Mouse (Mus musculus) mature B cell (primary cell): ENCODE measurements around the gene Tcam1.

Experiments used
- in situ Hi-C: fragments of 300-500 bp; cut with MboI; formaldehyde crosslinking; loops from 2 replicates; pipeline ENCODE4 v1.14.3; 2019

The Tcam1 gene

GRCm38 (mm10) chr11:106273311-106273684 lies 3.2 kb upstream of the Tcam1 start:
- in situ Hi-C loops = no loop called here

GRCm38 (mm10) chr11:106273811-106274210 lies 2.7 kb upstream of the Tcam1 start:
- in situ Hi-C loops = no loop called here

- in situ Hi-C loops = no loop called here
These were observed 2.1 kb upstream of the Tcam1 start for GRCm38 (mm10) chr11:106274374-106274773.

- in situ Hi-C loops = no loop called here
These were observed 1.5 kb upstream of the Tcam1 start for GRCm38 (mm10) chr11:106274971-106275411.

GRCm38 (mm10) chr11:106282452-106282851 lies 6.0 kb downstream of the Tcam1 start:
- in situ Hi-C loops = no loop called here

GRCm38 (mm10) chr11:106283371-106283770 lies 6.9 kb downstream of the Tcam1 start:
- in situ Hi-C loops = no loop called here

- in situ Hi-C loops = no loop called here
These were observed 7.7 kb downstream of the Tcam1 start for GRCm38 (mm10) chr11:106284126-106284525.

GRCm38 (mm10) chr11:106286206-106286605 lies 9.7 kb downstream of the Tcam1 start:
- in situ Hi-C loops = no loop called here

GRCm38 (mm10) chr11:106286987-106287386 lies 10.5 kb downstream of the Tcam1 start:
- in situ Hi-C loops = no loop called here

GRCm38 (mm10) chr11:106289369-106289768 lies 12.9 kb downstream of the Tcam1 start:
- in situ Hi-C loops = no loop called here

- in situ Hi-C loops = no loop called here
These were observed 13.9 kb downstream of the Tcam1 start for GRCm38 (mm10) chr11:106290376-106290775.

GRCm38 (mm10) chr11:106291861-106292260 lies 15.4 kb downstream of the Tcam1 start:
- in situ Hi-C loops = no loop called here

- in situ Hi-C loops = no loop called here
These were observed 25.3 kb downstream of the Tcam1 start, which contains the start of gene Gh for GRCm38 (mm10) chr11:106301765-106302164. TSS of gene Gh (minus strand) at chr11:106301865.

- in situ Hi-C loops = no loop called here
These were observed 26.2 kb downstream of the Tcam1 start for GRCm38 (mm10) chr11:106302634-106303033.

- in situ Hi-C loops = no loop called here
These were observed 29.0 kb downstream of the Tcam1 start for GRCm38 (mm10) chr11:106305348-106306064.

GRCm38 (mm10) chr11:106306065-106306385 lies 29.6 kb downstream of the Tcam1 start:
- in situ Hi-C loops = no loop called here

GRCm38 (mm10) chr11:106306758-106307157 lies 30.3 kb downstream of the Tcam1 start:
- in situ Hi-C loops = no loop called here

- in situ Hi-C loops = no loop called here
These were observed 31.0 kb downstream of the Tcam1 start for GRCm38 (mm10) chr11:106307432-106307831.

- in situ Hi-C loops = no loop called here
These were observed 31.7 kb downstream of the Tcam1 start for GRCm38 (mm10) chr11:106308162-106308561.

GRCm38 (mm10) chr11:106310123-106310522 lies 33.7 kb downstream of the Tcam1 start:
- in situ Hi-C loops = no loop called here

- in situ Hi-C loops = no loop called here
These were observed 37.1 kb downstream of the Tcam1 start for GRCm38 (mm10) chr11:106313533-106313932.

- in situ Hi-C loops = no loop called here
These were observed 37.9 kb downstream of the Tcam1 start, which contains the start of gene Cd79b for GRCm38 (mm10) chr11:106314333-106314812. TSS of gene Cd79b (minus strand) at chr11:106314762.

- in situ Hi-C loops = no loop called here
These were observed 39.9 kb downstream of the Tcam1 start for GRCm38 (mm10) chr11:106316416-106316815.

- in situ Hi-C loops = no loop called here
These were observed 41.3 kb downstream of the Tcam1 start for GRCm38 (mm10) chr11:106317801-106318200.
